Mouse (Mus musculus) monocyte, adult 2 months (primary cell): ENCODE data around the gene Stil.

Source experiments
- DNase-seq, 2 experiments: peaks; one replicate each; pipeline ENCODE4 v3.0.0; 2022; ENCODE audit warnings: low spot score in 2 of 2, low read depth in 1 of 2

The Stil gene

DNA sequence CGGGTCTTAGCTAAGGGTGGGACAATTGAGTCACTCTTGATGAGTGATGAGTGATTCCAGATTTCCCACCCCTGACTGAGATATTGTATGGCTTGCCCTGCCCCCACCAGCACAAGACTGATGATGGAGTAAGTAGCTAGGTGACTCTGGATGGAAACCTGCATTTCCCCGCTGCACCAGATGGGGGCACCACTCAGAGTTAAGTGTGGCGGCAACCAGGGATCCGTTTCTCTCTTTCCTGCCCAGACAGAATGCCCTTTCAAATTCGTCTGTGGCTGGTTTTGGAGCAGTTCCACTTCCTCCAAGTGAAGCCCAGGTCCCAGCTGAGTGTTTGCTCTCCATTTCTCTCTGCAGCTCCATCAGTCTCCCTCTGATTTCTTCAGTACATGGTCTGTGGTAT is 47.8 kb downstream of the Stil start:
- peak; percentile 68 to 74 for DNase-seq

DNA sequence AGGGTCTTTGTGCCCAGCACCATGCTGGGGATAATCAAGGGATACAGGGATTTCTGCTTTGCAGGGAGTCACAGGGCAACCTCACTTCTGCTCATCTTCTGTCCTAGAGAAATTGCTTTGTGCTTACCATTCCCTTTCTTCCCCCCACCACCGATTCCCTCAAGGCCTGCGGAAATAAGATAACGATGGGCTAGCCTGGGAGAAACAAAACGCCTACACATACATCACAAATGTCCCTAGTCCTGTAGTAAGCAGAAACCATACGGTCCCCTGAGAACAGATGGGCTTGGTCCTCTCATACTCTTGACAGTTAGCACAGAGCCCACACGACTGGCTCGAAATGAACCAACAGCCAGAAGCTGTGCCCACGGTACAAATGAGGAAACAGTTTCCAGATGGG is 48.2 kb downstream of the Stil start:
- no peak for DNase-seq

DNA sequence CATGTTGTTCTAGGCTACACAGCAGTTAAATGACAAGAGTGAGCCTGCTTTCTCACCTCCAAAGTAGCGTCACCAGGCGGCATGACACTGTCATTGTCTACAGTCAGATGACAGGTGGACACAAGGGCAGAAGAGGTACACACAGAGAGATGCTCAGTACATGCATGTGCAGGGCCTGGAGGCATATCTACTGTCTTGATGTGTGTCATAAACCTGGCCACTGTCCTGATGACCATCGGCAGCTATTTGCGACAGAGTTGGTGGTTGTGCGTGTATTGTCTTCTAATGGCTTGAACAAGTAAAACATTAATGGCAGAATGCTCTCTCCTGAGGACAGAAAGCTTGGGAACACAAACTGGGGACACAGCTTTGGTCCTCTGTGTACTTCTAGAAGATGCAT is 51.3 kb downstream of the Stil start:
- no peak for DNase-seq

DNA sequence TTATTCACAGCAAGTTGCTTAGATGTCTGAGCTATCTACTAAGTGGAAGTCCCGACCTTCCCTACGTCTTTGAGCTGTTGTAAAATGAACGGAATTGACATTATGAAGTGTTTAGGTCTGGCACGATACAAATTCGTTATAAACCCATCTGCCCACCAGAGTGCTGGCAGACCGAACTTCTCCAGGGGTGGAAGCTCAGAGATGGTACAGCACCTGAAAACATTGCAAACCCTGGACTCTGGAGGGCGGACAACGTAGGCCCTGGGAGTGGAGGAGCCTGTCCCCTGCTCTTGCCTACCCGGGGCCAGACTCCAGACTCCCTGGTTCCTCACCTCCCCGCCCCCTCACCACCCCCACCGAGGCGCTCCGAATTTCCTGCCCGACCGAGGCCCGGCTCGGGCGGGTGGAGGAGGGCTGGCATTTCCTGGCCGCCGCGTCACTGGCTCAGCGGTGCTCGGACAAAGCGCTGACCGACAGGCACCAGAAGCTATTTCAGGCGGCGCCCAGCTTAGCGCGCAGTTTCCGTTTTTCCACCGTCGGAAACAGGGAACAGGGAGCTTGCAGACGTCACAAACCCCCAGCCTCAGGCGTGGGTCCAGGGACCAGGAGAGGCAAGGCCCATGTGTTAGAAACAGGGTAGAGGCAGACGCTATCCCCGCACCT is 52.5 kb downstream of the Stil start:
- no peak for DNase-seq

DNA sequence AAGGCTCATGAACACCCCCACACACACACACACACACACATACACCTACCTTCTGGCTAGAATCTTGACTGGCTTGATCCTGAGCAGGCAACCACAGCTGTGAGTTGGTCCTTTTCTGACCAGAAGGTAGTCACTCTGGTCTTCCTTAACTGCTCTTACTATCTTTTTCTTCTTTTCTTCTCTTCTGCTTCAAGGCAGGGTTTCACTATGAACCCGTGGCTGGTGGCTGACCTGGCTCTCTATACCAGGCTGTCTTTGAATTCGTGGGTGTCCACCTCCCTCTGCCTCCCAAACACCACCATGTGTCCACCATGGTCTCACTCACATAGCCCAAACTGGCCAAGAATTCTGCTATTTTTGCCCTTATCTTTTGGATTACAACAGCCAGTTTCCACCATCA is 55.1 kb downstream of the Stil start:
- no peak for DNase-seq

DNA sequence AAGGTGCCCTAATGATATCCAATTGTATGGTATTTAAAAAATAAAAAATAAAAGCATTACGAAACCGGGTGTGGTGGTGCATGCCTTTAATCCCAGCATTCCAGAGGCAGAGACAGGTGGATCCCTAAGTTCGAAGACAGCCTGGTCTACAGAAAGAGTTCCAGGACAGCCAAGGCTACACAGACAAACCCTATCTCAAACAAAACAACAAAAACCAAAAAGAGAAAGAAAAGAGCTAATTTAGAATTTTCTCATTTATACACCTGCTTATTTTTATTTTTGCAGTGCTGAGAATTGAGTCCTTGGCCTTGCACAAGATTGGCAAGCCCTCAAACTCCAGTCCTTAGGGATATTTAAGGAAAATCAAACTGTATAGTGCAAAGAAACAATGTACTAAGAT is 55.7 kb downstream of the Stil start:
- DNase-seq = no peak

DNA sequence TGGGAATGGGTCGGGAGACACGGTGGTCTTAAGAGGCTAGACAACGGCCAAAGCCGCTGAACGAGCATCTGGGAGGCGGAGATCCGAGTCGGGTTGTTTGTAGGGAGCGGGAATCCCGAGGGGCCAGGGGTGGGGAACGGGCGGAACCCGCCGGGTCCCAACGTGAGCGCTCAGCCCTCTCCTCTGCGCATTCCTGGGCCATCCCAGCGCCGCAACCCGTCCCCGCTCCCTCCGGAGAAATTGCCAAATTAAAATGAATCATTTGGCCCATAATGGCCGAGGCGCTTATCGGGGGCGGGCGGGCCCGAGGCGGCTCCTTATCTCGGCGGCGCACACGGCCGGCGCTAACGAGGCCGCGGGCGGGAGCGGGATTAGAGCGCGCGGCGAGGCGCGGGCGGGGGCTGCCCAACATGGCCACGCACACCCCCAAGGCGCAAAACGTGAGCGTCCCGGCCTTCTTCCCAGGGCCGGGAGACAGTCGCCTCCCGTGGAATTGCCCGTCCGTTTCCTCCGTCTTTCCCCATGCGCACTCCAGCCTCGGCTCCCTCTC is 56.5 kb downstream of the Stil start, which contains the start of gene Tal1:
Gene Tal1 (plus strand): TSS at position 56 of the 550 bp plus-strand sequence.
- no peak for DNase-seq

DNA sequence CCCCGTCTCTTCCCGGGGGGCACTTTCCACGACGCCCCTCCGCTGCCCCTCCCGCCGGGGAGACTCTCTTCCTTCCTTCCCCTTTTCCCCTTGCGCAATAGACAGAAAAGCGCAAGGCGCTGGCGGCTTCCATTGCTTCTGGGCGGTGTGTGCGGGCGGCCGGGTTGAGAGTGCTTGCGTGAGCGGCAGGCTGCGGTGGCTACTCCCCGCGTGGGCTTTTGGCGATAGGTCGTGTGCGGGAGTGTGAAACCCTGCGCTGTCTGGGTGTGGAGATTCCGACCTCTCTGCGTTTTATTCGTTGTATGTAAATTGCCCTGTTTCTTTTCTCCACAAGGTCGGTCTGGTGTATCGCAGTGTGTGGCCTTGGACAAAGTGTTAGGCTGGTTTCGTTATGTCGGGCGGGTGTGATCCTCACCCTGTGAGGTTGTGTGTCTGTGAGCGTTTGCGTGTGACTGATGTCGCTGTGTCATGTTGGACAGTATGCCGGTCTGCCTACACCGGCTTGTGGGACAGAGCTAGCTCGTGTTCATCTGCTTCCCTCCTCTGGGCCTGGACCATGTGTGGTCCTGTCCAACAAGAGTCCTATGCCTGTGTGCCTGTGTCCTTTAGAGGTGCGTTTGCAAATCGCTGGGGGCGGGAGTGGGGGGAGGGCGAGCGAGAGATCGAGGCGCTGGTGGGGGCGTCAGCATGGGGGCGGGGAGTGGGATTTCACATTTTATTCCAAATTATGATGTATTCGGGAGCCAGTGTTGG is 57.1 kb downstream of the Stil start:
- peak in 1 of 2 experiments; percentile 48 for DNase-seq

DNA sequence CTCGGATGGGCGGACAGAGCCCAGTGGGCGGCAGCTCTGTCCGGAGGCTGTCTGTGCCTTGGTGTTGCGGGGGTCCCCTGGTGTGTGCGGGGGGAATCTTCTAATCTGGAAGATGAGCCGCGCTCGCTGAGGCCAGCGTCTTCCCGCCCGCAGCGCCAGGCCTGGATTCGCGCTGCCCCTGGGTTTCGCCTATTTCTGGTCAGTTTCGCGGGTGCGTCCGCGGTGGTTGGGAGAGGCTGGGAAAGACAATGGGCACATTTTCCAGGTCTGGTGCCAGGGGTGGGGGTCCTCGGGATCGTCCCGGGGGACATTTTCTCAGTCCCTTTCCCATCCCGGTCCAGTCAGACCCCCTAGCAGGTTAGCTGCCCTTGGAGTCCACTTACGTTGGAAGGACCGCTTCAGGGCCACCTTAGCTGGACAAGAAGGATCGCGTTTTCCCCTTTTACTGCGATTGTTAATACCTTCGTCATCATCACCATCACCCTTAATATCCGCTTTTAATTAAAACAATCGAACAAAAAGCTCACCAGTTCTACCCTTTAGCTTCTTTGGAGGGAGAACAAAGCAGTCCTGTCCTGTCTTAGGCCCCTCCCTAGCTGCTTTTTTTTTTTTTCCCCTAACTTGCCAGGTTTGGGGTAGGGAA is 57.8 kb downstream of the Stil start:
- no peak for DNase-seq

DNA sequence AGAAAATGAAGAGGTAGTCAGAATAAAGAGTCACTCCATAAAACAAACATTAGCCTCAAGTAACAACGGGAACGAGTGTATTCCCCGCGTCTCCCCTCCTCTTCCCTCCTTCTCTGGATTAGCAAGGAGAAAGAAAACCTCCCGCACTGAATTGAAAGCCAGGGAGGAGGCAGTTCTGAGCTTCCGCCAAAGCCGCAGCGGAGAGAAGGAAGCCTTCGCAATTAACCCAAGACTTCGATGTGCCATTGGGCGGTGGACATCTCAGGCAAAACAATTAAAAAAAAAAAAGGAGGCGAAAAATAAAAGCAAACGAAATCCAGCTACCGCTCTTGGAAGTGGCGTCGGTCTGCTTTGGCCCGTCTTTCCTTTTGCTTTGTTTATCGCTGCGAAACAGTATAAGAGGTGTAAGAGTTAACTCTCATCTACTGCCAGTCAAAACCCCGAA is 58.4 kb downstream of the Stil start:
- DNase-seq = no peak

DNA sequence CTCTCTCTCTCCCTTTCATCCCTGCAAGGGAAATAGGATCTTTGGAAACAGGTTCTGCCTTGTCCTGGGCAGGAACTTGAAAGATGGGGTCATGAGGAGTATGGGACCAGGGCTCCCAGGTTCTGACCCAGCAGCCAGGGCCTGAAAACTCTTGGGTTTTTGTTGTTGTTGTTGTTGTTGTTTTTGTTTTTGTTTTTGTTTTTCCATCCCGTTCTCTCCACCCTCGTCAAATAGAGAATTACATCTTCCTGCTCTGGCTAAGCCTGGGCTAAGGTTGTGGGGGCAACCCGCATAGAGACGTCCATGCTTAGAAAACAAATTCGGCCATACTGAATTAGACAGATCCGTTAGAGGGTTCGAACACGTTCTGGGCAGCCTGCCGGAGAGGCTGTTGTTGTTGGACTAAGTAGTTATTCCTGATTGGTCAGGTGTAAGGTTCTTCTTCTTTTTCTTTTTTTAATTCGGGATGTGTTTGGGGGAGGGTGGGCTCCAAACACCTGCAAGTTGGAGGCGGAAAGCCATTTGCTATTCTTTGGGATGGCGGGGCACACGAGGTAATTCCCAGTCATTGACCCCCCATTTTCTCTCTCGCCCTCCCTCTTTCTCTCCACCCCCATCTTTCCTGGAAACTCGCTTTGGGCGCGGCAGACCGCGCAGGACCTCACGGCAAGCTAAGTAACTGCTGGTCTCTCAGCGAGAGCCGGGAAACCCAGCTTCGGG is 59.1 kb downstream of the Stil start:
- DNase-seq = no peak

DNA sequence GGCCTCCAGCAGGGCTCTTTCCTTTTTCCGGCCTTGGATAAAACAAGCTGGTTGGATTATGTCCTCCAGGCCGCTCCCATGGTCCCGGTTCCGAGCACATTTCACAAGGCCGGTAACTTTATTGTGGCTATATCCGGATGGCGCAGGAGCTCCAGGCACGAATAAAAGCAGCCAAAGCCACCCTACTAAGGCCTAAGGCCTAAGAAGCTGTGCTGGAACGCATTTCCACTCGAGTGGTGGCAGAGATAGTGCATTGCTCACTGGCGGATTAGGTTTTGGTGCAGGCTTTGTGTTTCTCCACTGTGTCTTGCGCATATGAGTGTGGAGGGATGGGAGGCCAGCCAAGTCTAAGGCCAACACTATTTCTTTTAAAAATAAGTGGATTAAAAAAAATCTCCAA is 59.9 kb downstream of the Stil start:
- no peak for DNase-seq

DNA sequence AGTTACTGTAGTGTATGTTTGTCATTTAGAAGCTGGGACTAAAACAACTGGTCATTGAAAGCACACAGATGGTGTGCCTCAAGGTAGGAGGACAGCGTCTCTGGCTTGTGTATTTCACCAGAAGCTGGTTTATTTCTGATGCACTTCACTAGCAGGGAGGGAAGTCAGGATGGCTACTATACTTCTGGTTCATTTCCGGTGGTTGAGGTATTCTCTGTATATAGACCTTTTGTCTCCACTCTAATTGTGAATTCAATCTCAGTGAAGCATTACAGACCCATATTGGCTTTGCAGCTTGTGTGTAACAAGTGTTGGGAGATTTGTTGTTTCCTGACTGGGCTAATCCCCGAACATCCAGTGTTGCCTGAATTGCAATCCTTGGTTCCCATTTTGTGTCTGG is 60.8 kb downstream of the Stil start:
- DNase-seq = no peak

DNA sequence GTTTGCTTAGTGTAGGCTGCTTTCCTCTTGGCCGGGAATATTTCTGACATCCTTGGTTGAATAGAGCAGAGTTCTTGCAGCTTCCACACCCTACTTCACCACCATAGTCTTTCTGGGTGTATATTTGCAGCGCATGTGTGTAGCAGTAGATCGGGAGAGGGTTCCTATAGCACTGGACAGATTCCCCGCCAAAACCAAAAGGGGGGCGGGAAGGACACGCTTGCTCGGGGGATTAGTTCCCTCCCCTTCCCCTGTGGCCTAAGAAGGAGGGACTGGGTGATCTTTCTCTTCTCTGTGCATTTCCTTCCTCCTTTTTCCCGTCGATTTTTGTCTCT is 62.5 kb downstream of the Stil start:
- no peak for DNase-seq

DNA sequence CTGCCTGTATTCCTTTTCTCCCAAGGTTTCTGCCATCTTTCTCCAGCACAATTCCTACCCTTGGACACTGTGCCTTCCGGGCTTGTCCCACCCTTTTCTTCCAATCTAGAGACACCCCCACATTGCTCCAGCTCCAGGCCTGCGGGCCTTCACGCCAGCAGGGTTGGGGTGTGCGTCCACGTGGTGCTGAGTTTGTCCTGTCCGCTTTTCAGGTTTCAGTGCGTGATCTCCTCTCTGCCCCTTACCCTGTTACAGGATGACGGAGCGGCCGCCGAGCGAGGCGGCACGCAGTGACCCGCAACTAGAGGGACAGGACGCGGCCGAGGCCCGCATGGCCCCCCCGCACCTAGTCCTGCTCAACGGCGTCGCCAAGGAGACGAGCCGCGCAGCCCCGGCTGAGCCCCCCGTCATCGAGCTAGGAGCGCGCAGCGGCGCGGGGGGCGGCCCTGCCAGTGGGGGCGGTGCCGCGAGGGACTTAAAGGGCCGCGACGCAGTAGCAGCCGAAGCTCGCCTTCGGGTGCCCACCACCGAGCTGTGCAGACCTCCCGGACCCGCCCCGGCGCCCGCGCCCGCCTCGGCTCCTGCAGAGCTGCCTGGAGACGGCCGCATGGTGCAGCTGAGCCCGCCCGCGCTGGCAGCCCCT is 63.0 kb downstream of the Stil start:
- DNase-seq = no peak

DNA sequence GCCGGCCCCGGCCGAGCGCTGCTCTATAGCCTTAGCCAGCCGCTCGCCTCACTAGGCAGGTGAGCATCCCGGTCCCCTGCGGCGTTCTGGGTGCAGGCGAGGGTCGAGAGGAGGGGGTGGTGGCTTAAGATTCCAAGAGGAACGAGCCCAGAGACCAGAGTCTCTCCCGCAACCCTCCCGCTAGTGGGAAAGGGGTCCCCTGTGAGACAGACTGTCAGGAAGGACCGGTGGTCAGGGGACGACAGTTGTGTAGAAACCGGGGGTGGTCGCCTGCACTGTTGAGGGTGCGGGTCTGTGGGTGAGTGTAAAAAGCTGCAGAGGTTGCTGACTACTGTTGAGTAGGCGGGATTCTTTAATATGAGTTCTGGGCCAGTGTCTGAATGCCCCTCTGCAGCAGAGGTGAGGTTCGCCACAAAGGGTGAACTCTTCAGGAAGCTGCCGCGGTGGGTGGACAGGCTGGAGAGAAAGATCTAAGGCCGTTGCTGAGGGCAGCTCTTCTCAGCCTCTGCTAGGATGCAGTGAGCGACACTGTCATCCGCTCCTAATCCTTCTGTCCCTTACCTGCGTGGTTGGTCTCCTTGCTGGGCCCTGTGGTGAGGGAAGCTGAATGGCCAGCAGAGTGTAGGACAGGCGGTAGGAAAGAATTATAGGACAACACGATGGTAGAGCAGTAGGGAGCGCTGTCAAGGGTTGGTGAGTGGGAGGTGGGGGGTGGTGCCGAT is 63.7 kb downstream of the Stil start:
- no peak for DNase-seq

DNA sequence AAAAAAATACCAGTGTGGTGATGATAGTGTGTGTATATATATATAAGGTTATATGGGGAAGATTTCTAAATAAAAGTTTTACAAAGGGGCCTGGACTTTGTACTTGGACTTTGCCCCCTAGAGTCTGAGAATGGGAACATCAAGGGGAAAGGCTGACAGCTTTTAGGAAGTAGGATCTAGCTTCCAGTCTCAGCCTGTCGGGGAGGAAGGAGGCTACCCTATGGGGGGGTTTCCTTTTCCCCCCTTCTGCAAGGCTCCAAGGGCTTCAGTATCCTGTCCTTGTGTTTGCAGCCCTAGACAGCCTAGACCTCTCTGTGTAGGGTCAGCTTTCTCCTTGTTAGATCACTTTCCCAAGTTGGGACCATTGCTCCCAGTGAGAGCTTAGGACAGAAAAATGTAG is 71.7 kb downstream of the Stil start:
- DNase-seq = no peak

DNA sequence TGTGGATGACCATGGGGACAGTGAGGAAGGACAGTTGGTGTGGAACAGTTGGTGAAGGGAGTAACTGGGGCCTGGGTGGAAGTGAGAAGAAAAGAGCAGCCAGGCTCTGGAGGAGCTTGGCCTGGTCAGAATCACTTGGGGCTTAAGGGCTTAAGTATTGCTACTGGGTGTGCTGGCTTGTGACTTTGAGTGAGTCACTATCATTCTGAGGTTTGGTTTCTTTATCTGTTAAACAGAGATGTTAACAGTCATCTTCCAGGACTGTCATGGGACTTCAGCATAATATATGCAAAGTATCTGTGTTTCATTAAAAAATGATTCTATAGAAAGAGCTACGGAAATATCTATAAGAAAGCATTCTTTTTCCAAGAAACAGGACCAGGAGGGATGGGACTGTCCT is 74.8 kb downstream of the Stil start:
- no peak for DNase-seq

DNA sequence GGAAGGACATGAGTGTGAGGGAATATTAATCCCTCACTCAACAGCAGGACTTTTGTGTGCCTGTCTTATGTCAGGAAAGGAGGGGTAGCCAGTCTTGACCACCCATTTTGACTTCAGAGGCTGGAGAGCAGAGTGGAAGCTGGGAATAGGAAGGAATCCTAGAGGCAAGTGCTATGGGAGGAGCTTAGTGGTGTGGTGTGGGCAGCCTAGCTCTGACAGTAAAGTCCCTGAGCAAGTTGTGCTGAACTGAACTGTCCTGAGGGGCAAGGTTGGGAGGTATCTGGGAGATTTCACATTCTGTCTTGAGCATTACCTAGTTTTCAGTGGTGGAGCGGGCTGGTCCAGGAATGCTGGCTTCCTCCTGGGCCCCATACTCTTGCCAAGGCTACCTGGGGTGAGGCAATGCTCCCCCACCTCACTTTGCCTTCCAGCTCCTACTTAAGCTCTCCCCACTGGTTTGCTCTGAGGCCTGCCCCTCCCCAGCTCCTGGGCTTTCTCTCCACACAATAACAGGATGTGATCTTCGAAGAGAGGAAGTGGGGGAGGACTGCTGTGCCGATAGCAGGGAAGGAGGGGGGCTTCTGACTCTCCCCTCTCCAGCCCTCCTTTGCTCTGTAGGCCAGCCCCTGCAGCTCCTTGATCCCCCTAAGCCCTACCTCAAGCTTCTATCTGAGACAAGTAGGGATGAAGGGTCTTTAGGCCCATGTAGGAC is 75.4 kb downstream of the Stil start:
- DNase-seq = no peak
